Mouse (Mus musculus): ENCODE results near the gene Ran.

The Ran gene

DNA sequence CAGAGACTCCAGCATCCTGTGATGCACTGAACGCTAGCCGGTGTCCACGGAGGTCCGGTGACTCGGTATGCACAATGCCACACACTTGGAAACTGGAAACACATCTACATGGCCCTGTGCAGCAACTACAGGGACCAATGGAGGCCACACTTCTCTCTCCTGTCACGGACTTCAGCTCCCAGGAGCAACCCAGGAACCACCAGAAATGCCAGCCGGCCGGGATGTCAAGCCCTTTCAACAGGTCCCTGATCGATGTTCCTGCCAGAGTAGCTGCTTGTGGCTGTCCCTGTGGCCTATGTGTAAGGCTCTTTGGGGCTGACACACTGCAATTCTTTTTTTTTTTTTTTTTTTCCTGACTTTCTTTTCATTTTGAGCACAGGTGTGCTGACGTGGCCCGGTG is 44.3 kb downstream of the Ran start:
- no peak for DNase-seq (ENCODE audit: low spot score)

GRCm38 (mm10) chr5:129065301-129065700 is 45.4 kb downstream of the Ran start:
- no peak for DNase-seq (ENCODE audit: low spot score)

DNA sequence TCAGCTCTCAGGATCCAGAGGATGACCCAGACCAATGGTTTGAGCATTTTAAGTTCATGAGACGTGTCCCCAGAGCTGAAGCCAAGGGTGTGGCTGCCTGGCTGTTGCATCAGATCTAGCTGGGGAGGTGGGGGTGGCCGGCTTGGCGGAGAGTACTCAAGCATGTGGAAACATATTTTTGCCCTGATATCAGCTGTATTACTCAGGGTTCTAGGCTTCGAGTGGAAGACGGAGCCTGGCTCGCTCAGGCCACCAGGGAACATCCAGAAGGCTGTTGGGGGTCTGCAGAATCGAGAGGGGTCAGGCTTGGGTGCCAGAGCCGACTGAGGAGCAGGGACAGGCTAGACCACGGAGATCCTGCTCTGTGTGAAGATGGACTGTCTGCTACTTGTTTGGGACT is 46.1 kb downstream of the Ran start:
- DNase-seq (ENCODE audit: low spot score) = no peak

DNA sequence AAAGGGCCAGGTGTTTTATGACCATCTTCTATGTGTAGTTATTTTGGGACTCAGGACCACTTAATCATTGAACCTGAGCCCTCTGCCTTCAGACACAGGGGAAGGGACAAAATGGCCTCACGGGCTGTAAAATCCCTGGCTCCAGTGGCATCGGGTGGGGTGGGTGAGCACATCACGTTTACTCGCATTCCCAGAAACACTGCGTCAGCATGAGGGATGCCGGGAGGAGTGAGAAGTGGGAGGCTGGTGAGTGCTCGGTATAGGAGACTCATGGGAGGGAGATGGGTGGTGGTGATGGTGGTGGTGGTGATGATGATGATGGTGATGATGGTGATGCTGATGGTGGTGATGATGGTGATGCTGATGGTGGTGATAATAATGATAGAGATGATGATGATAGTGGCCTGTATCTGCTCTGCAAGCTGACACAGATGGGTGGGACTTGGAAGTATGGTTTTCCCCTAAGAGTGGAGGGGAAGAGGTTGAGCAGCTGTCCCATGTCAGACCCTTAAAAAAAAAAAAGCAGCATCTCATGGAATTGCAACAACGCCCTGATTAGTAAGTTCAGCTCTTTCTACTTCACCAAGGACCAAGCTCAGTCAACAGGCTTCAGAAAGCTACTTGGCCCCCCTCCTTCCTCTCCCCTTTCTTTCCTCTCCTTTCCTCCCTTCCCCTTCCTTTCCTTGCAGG is 46.8 kb downstream of the Ran start:
- no peak for DNase-seq (ENCODE audit: low spot score)

GRCm38 (mm10) chr5:129067231-129067834 is 47.5 kb downstream of the Ran start:
- DNase-seq (ENCODE audit: low spot score) = no peak

DNA sequence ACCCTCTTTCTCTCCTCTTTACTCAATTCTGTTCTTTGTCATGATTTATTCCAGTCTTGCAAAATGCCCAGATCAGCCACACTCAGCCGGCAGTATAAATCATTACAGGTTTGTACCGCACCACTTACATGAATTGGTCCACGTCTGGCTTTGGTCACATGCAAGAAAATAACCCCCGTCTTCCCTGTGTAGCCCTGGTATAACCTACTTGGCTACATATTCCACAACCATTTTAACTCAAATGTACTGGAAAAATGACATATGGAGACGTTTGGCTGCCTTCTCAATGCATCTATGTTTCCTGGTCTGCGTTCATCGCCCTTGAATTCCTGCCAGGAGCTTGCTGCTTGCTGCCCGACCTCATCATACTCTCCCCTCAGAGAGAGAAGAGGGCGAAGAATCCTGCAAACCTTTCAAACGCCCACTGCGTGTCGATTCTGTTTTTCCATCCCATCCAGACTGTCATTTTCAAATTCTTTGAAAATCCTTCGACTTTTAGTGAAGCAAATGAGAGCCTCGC is 52.0 kb downstream of the Ran start:
- DNase-seq (ENCODE audit: low spot score) = no peak

DNA sequence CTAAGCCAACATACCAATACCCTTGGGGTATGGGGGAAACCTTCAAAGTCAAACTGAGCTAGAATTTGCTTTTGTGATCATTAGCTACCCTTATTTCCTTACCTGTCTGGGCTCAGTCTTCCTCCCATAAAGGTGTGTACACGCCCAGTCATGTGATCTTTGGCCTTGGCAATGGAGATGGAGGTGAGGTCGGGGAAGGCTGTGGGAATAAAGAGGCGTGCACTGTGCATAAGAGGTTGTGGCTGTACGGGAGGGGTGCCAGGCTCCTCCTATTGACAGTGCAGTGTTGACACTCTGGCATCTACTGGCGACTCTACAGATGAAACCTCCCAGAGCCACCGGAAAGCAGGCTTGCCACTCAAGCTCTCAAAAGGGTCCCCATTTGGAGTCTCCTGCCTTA is 53.5 kb downstream of the Ran start:
- no peak for DNase-seq (ENCODE audit: low spot score)
